Mouse (Mus musculus): Measurements from ENCODE around the gene Nfyb.

The Nfyb gene

GRCm38 (mm10) chr10:82745301-82745700, 18.6 kb downstream of the Nfyb start:
- DNase-seq (ENCODE audit: low read depth, low spot score), result no peak

- no peak for DNase-seq (ENCODE audit: low read depth, low spot score)
These were observed 19.6 kb downstream of the Nfyb start for GRCm38 (mm10) chr10:82744296-82744695.

GRCm38 (mm10) chr10:82742578-82742977, 21.4 kb downstream of the Nfyb start:
- no peak for DNase-seq (ENCODE audit: low read depth, low spot score)

- DNase-seq (ENCODE audit: low read depth, low spot score), result no peak
These were observed 22.1 kb downstream of the Nfyb start for GRCm38 (mm10) chr10:82741876-82742275.

GRCm38 (mm10) chr10:82741354-82741753, 22.6 kb downstream of the Nfyb start:
- no peak for DNase-seq (ENCODE audit: low read depth, low spot score)

- peak; percentile 9 for DNase-seq (ENCODE audit: low read depth, low spot score)
These were observed 64.5 kb downstream of the Nfyb start for GRCm38 (mm10) chr10:82699296-82699941.

GRCm38 (mm10) chr10:82698712-82699261, 65.2 kb downstream of the Nfyb start:
- peak; percentile 80 for DNase-seq (ENCODE audit: low read depth, low spot score)

Measured in embryo, embryonic 11.5 days (tissue).